Comparison of ENCODE assay signal across 9 mouse cellular contexts in genomic region chr9:113645153-113645836, GRCm38 (mm10).
DNase-seq lines count a peak whose midpoint lies in the region; ATAC-seq lines count a peak whose summit lies in the region.
"Had no signal": no experiment of that assay in that cellular context is flagged by ENCODE, and none has a peak within 500 bp of the region (broad histone marks: within the 10 kb centered on the region; RNA-seq: fewer than 3 reads in every experiment).

No protein-coding gene starts in this region.

- H3K9me3 ChIP-seq in kidney, embryonic 14.5 days (ENCODE audit: control insufficient read depth, low read length) = no peaks in the 10 kb centered on the region
- H3K9me3 ChIP-seq in limb, embryonic 13.5 days = no peaks in the 10 kb centered on the region
- H3K9me3 ChIP-seq in neural tube, embryonic 14.5 days (ENCODE audit: control insufficient read depth, low read length) = no peaks in the 10 kb centered on the region

- H3K4me2 ChIP-seq in kidney, embryonic 14.5 days (replicated peaks; ENCODE audit: low read depth, low read length) = no peak overlapping the region
- H3K4me2 ChIP-seq in limb, embryonic 13.5 days (replicated peaks) = no peak overlapping the region
- no peak overlapping the region for H3K4me2 ChIP-seq in neural tube, embryonic 14.5 days (ENCODE audit: low read depth, low read length)

- DNase-seq in B cell, adult 2 months = peak; percentile 65 to 67
- peak; percentile 74 for DNase-seq in ZHBTc4 (ENCODE audit: low read depth, low spot score)
- peak; percentile 33 for DNase-seq in gastrocnemius, postnatal 14 days
- DNase-seq in thymus, postnatal 10 days (ENCODE audit: low spot score in 2 of 2) = peak; percentile 6 to 49

- no peaks in the 10 kb centered on the region for H3K36me3 ChIP-seq in kidney, embryonic 14.5 days (ENCODE audit: control insufficient read depth, insufficient read depth, low read length)
- H3K36me3 ChIP-seq in limb, embryonic 13.5 days = no peaks in the 10 kb centered on the region
- no peaks in the 10 kb centered on the region for H3K36me3 ChIP-seq in neural tube, embryonic 14.5 days (ENCODE audit: control insufficient read depth, insufficient read depth, low read length)

- intact Hi-C loops in gastrocnemius, postnatal 14 days (cut with DNase I; ENCODE audit: low total_unique reads) = loop anchor here (5.0 kb wide), 1 partner anchor 118 kb away; no protein-coding TSS in a partner anchor

- whole genome bisulfite sequencing in kidney, embryonic 14.5 days = 25% methylated on average over 11 of the region's 11 CpGs
- WGBS in limb, embryonic 13.5 days = 18% methylated on average over 11 of the region's 11 CpGs
- 24% methylated on average over 9 of the region's 11 CpGs for WGBS in neural tube, embryonic 14.5 days

- ATAC-seq in common myeloid progenitor, adult 5-6 weeks (replicated peaks; ENCODE audit: low read depth, poor library complexity, severe bottlenecking) = peak; percentile 82
- peak; percentile 22; the same call in 1 of the 2 replicates for ATAC-seq in kidney, embryonic 14.5 days (ENCODE audit: low FRiP score, low TSS enrichment)
- ATAC-seq in limb, embryonic 13.5 days (ENCODE audit: low FRiP score, low read depth) = peak; percentile 41; the same call in 1 of the 2 replicates
- ATAC-seq in neural tube, embryonic 14.5 days (ENCODE audit: low read depth) = peak; percentile 42; the same call in 1 of the 2 replicates

- no peak overlapping the region for H3K9ac ChIP-seq in kidney, embryonic 14.5 days (ENCODE audit: low read depth, low read length)
- H3K9ac ChIP-seq in limb, embryonic 13.5 days = no peak overlapping the region
- no peak overlapping the region for H3K9ac ChIP-seq in neural tube, embryonic 14.5 days (replicated peaks; ENCODE audit: low read depth, low read length)

- no peaks in the 10 kb centered on the region for H3K4me1 ChIP-seq in kidney, embryonic 14.5 days (ENCODE audit: control insufficient read depth, insufficient read depth, low read length)
- peaks cover 11% of the 10 kb centered on the region for H3K4me1 ChIP-seq in limb, embryonic 13.5 days
- no peaks in the 10 kb centered on the region for H3K4me1 ChIP-seq in neural tube, embryonic 14.5 days (ENCODE audit: control insufficient read depth, insufficient read depth, low read length)

- H3K27me3 ChIP-seq in kidney, embryonic 14.5 days (ENCODE audit: control insufficient read depth, insufficient read depth, low read length) = no peaks in the 10 kb centered on the region
- H3K27me3 ChIP-seq in limb, embryonic 13.5 days = peaks cover 6% of the 10 kb centered on the region
- no peaks in the 10 kb centered on the region for H3K27me3 ChIP-seq in neural tube, embryonic 14.5 days (ENCODE audit: control insufficient read depth, insufficient read depth, low read length)

- H3K27ac ChIP-seq in kidney, embryonic 14.5 days (ENCODE audit: low read depth, low read length) = no peak overlapping the region
- H3K27ac ChIP-seq in limb, embryonic 13.5 days = no peak overlapping the region
- no peak overlapping the region for H3K27ac ChIP-seq in neural tube, embryonic 14.5 days (ENCODE audit: low read depth, low read length)

- H3K4me3 ChIP-seq in kidney, embryonic 14.5 days (ENCODE audit: low read length) = no peak overlapping the region
- H3K4me3 ChIP-seq in limb, embryonic 13.5 days = no peak overlapping the region
- no peak overlapping the region for H3K4me3 ChIP-seq in neural tube, embryonic 14.5 days (ENCODE audit: low read depth, low read length)
- H3K4me3 ChIP-seq: erythroblast, embryonic 14.5 days had no signal

Comparison
In these comparisons a context has a peak if more than half of its experiments do, and no peak if none do; other contexts are left out.
1. ATAC-seq: peak in every context shown above with its lines; median percentile 82 in common myeloid progenitor, adult 5-6 weeks; 42 in neural tube, embryonic 14.5 days; 41 in limb, embryonic 13.5 days; 22 in kidney, embryonic 14.5 days.